Mouse (Mus musculus) liver, embryonic 15.5 days (tissue): ENCODE results near the gene Ppp1r27. TPM values are rescaled to one million over a fixed set of nuclear protein-coding genes. Genes with fewer than 3 reads are reported as not detected.
"Not testable (repeated sequence)": the region's sequence is repeated elsewhere in the genome, so short reads cannot be mapped to it uniquely, and the experiment has no call there.

ENCODE experiments used
- ATAC-seq: fragments of 200-750 bp; cut with Nextera tagmentation; 2 replicates; pipeline ENCODE4 v1.8.0; 2017; ENCODE audit warnings: moderate number of reproducible peaks, mild to moderate bottlenecking, moderate library complexity; ENCODE audit not compliant: insufficient read depth
- H3K27ac ChIP-seq: fragments of 300-500 bp; sonication (generic); replicated peaks from 2 replicates; pipeline ENCODE4 v1.5.1; 2015; ENCODE audit warnings: mild to moderate bottlenecking, inconsistent platforms
- H3K27me3 ChIP-seq: fragments of 300-500 bp; sonication (generic); 2 replicates; pipeline ENCODE4 v1.6.1; 2015; ENCODE audit warnings: mild to moderate bottlenecking, inconsistent platforms
- H3K36me3 ChIP-seq: fragments of 300-500 bp; sonication (generic); replicated peaks from 2 replicates; pipeline ENCODE4 v1.6.1; 2015; ENCODE audit warnings: moderate library complexity, mild to moderate bottlenecking, inconsistent platforms
- H3K4me1 ChIP-seq: fragments of 300-500 bp; sonication (generic); replicated peaks from 2 replicates; pipeline ENCODE4 v1.6.1; 2015; ENCODE audit warnings: inconsistent platforms
- H3K4me2 ChIP-seq: fragments of 300-500 bp; sonication (generic); 2 replicates; pipeline ENCODE4 v1.6.1; 2015; ENCODE audit warnings: moderate library complexity, mild to moderate bottlenecking, inconsistent platforms
- H3K4me3 ChIP-seq: fragments of 300-500 bp; sonication (generic); replicated peaks from 2 replicates; pipeline ENCODE4 v1.5.1; 2015; ENCODE audit warnings: mild to moderate bottlenecking, inconsistent platforms
- H3K9ac ChIP-seq: fragments of 300-500 bp; sonication (generic); 2 replicates; pipeline ENCODE4 v1.6.1; 2015; ENCODE audit warnings: moderate library complexity, mild to moderate bottlenecking, inconsistent platforms
- H3K9me3 ChIP-seq: fragments of 300-500 bp; sonication (generic); replicated peaks from 2 replicates; pipeline ENCODE4 v1.6.1; 2016; ENCODE audit warnings: inconsistent platforms
- whole genome bisulfite sequencing: fragments of 180-500 bp; shearing (Covaris S2); methylation state at CpG from one replicate; pipeline ENCODE4 v1.1.7; 2015; ENCODE audit warnings: mixed read lengths; ENCODE audit not compliant: insufficient replicate concordance; 5-methylcytosine and 5-hydroxymethylcytosine counted together
- polyA plus RNA-seq: library from polyadenylated mRNA; unstranded; fragments of >200 nt; fragmentation: Nextera tagmentation; extraction: Ambion mirVana; gene quantifications from 2 replicates; pipeline ENCODE4 v1.2.1, GENCODE M21; 2015

Ppp1r27 gene
- polyA plus RNA-seq, 1 experiment from 2014 or later = 0.38 TPM

DNA sequence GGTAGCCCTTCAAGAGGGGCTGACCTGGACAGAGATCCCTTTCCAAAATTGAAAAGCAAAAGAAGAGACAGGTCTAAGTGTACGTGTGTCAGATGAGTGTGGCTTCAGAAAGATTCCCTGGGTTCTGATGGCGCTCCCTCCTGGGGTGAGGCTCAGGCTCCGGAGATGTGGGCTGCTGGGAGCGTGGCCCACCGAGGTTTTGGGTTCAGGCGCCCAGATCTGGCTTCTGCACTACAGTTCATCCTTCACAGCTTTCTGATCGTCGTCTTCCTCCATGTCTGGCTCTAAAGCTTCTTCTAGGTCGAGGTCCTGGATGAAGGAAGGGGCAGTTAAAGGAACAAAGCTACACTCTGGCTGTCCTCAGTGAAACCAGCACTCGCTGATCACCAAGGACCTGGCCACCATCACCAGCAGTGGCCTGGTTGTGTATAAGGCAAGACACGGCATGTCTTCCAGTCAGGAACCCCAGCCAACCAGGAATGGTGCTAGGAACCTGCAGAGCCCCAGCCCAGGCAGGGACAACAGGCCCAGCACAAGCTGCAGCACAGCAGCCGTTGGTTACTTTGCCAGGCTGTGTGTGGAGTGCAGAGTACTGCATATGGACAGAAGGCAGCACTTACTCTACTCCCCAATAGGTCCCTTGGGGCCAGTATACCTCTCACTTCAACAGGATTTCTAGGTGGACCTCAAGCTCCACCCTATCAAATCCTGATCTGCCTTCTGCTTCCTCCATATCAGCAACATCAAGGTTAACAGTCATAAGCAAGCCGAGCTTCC lies 10.2 kb upstream of the Ppp1r27 start:
- Histone ChIP-seq H3K9ac (no peak overlapping the region), H3K4me2 (no peak overlapping the region), H3K9me3 (no peaks in the 10 kb centered on the region), H3K4me1 (no peaks in the 10 kb centered on the region), H3K27me3 (no peaks in the 10 kb centered on the region), H3K4me3 (no peak overlapping the region), H3K27ac (no peak overlapping the region), H3K36me3 (peaks cover 72% of the 10 kb centered on the region)
- ATAC-seq = no peak
- 84% methylated on average over 13 of the region's 13 CpGs for WGBS

DNA sequence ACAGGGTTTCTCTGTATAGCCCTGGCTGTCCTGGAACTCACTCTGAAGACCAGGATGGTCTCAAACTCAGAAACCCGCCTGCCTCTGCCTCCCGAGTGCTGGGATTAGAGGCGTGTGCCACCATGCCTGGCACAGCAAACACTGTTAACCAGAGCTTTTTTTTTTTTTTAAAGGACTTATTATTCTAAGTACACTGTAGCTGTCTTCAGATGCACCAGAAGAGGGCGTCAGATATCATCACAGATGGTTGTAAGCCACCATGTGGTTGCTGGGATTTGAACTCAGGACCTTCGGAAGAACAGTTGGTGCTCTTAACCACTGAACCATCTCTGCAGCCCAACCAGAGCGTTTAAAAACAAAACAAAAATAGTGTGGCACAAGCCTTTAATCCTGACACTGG lies 7.9 kb upstream of the Ppp1r27 start:
- 66% methylated on average over 6 of the region's 6 CpGs for WGBS
- ATAC-seq, H3K27ac ChIP-seq, H3K4me2 ChIP-seq, H3K4me3 ChIP-seq, H3K9me3 ChIP-seq, H3K27me3 ChIP-seq, H3K9ac ChIP-seq, H3K4me1 ChIP-seq: not testable (repeated sequence)
- peaks cover 49% of the 10 kb centered on the region for H3K36me3 ChIP-seq

DNA sequence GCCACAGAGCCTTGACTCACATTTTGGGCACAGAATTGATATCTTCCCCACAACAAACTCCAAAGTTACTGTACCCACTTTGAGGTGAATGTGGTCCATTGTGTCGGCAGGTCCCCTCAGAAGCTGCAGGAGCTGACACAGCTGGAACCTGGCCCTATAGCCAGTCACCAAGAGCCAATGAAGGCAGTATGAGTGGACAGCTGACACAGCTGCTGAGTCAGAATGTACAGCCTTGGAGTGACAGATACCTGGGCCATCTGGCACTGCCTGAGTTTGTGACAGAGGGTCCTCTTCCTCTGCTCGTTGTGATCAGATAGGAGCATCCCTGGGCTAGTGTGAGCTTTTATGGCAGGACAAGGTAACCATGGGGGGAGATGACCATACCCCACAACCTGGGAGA lies 4.3 kb upstream of the Ppp1r27 start:
- Histone ChIP-seq H3K4me3 (no peak overlapping the region), H3K27me3 (no peaks in the 10 kb centered on the region), H3K4me1 (peaks cover 10% of the 10 kb centered on the region), H3K9me3 (no peaks in the 10 kb centered on the region), H3K36me3 (peaks cover 13% of the 10 kb centered on the region), H3K4me2 (no peak overlapping the region), H3K27ac (no peak overlapping the region), H3K9ac (no peak overlapping the region)
- ATAC-seq = no peak; the same call in 1 of the 2 replicates
- 39% methylated on average over 2 of the region's 2 CpGs for WGBS

DNA sequence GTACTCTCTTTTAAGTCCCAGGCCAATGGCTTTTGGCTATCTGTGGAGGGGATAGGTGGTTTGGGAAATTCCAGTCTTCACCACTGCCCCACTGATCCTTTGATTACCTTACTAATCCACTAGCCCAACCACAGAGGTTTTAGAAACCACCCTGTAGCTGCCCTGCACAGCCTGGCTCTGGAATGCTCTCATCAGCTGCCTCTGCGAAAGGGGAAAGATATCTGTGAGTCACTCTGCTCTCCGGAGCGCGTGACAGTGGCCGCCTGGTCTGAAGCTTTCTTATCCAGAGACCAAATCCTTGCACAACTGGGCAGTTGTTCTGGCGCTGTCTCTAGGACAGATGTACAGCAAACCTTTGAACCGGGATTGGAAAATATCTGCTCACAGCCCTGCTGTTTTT lies 3.9 kb upstream of the Ppp1r27 start:
- Histone ChIP-seq H3K4me2 (no peak overlapping the region), H3K27ac (no peak overlapping the region), H3K9me3 (no peaks in the 10 kb centered on the region), H3K36me3 (peaks cover 9% of the 10 kb centered on the region), H3K27me3 (no peaks in the 10 kb centered on the region), H3K4me1 (peaks cover 15% of the 10 kb centered on the region), H3K9ac (no peak overlapping the region), H3K4me3 (no peak overlapping the region)
- no peak for ATAC-seq
- 56% methylated on average over 7 of the region's 7 CpGs for WGBS

DNA sequence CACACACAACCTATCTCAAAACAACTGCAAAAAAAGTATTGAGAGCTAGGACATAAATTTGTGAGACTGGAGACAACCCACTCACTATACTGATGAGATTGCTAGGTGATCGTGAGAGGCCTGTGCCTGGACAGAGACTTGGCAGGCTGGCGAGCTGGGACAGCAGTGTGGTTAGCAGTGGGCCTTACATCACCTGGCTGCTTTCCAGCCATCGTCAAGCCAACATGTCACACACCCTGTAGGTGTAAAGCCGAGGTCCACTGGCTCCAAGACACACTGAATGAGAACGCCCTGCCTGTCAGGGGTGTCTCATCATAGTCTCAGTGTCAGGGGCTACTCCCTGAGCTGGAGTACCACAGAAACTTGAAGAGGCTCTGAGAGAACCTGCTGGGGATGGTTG lies 1.8 kb upstream of the Ppp1r27 start:
- no peak overlapping the region for H3K9ac ChIP-seq
- H3K4me3 ChIP-seq = no peak overlapping the region
- peaks cover 34% of the 10 kb centered on the region for H3K4me1 ChIP-seq
- no peak overlapping the region for H3K4me2 ChIP-seq
- H3K9me3 ChIP-seq = no peaks in the 10 kb centered on the region
- H3K36me3 ChIP-seq = no peaks in the 10 kb centered on the region
- H3K27ac ChIP-seq = no peak overlapping the region
- 64% methylated on average over 5 of the region's 5 CpGs for WGBS
- no peak for ATAC-seq
- no peaks in the 10 kb centered on the region for H3K27me3 ChIP-seq

DNA sequence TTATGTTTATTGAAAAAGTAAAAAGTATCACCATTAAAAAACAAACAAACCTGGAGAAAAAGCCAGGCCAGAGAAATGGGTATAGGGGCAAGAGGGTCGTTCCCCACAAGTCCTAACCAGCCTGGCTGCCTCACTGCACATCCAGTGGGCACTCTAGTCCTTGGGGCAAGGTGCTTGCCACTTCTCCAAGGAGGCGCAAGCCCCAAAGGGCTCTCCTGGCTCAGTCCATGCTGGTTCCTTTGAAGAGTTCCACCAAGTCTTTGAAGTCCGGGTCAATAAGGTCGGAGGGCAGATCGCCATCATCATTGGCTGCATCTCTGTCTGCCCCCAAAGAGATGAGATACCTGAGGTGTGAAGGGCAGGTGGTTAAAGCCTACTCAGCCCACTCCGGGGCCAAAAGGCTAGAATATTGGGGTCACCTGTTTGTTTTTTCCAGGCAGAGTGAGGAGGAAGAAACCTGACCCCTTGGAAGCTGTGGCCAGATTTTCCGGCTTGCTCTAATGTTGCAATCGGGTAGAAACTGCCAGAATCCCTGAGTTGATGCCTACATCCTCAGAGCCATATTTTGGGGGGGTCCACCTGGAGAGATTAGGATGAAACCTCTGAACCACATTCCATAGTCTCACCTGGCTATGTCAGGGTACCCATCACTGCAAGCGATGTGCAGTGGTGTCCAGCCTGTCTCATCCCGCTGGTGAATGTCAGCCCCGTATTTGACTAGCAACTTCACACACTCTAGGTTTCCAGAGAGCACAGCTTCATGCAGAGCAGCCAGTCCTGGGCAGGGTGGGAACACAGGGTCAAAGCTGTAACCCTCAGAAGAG lies 734 bp downstream of the Ppp1r27 start:
- H3K9ac ChIP-seq = peak overlapping the region; percentile 91
- peak overlapping the region; percentile 97 for H3K4me2 ChIP-seq
- no peaks in the 10 kb centered on the region for H3K9me3 ChIP-seq
- H3K36me3 ChIP-seq = no peaks in the 10 kb centered on the region
- H3K27ac ChIP-seq = peak overlapping the region; percentile 72
- H3K27me3 ChIP-seq = no peaks in the 10 kb centered on the region
- H3K4me1 ChIP-seq = peaks cover 43% of the 10 kb centered on the region
- 62% methylated on average over 11 of the region's 11 CpGs for WGBS
- ATAC-seq = no peak
- H3K4me3 ChIP-seq = peak overlapping the region; percentile 80

DNA sequence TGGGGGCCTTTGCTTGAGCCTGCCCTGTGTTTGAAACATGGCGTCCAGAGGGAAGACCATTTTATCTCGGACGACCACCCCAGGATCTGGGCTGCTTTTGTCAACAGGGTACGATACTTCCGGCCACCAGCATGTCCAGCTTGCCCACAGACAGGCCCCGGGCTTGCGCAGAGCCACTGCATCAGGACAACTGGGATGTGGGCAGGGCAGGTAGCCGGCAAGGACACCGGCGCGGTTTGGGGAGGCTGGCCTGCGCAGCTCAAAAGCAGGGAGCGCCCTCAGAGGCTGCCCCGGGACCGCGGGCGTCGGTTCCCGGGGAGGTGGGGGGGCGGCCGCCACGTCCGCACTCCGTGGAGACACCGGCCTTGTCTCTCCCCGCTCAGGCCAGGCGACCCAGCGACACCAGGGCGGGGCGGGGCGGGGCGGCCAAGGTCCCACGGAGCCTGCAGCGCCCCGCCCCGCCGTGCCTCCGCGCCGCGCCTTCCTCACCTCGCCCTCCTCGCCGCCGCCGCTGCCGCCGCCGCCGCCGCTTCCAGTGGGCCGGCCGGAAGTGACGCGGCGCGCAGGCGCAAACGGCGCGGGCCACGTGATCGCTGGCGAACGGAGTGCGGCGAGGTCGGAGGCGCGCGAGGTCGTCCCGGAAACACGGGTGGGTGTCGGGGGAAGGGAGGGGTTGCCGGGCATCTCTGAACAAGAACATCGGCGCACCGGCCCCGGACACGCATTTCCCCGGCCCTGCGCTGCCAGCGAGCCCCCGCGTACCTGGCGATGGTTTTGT lies 1.6 kb downstream of the Ppp1r27 start, which contains the start of gene Mcrip1:
Gene Mcrip1, minus strand, starts transcription at position 560 of the 778 bp plus-strand sequence.
- H3K4me2 ChIP-seq = peak within 1 kb of the TSS; percentile 97
- peak; percentile 92 for ATAC-seq
- under 1% methylated on average over 83 of the region's 87 CpGs for WGBS
- H3K36me3 ChIP-seq = peaks cover 3% of the 10 kb centered on the region; the same call in 1 of the 2 replicates
- no peaks in the 10 kb centered on the region for H3K9me3 ChIP-seq
- H3K4me3 ChIP-seq = peak within 1 kb of the TSS; percentile 80
- peaks cover 41% of the 10 kb centered on the region for H3K4me1 ChIP-seq
- H3K27ac ChIP-seq = peak within 1 kb of the TSS; percentile 95
- peak within 1 kb of the TSS; percentile 91 for H3K9ac ChIP-seq
- H3K27me3 ChIP-seq = no peaks in the 10 kb centered on the region

DNA sequence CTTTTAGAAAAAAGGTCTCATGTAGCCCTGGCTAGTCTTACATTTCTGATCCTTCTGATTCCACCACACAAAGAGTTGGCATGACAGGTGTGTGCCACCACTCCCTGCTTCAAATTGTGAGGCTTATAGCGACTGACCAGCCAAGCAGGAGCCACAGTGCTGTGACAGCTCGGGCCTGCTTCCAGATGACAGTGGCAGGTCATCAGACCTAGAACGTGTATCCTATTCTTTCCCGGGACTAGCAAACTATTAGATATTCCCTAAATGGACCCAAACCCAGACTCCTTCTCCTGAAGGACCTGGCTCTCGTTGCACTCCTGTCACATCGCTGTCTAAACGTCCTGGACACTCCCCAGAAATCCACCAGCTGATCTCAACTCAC lies 2.2 kb downstream of the Ppp1r27 start:
- Histone ChIP-seq H3K4me3 (peak overlapping the region; percentile 80), H3K27me3 (no peaks in the 10 kb centered on the region), H3K4me1 (peaks cover 41% of the 10 kb centered on the region), H3K4me2 (peak overlapping the region; percentile 97), H3K36me3 (peaks cover 9% of the 10 kb centered on the region), H3K27ac (peak overlapping the region; percentile 95), H3K9ac (peak overlapping the region; percentile 91), H3K9me3 (no peaks in the 10 kb centered on the region)
- ATAC-seq = no peak
- WGBS = 12% methylated on average over 7 of the region's 7 CpGs

DNA sequence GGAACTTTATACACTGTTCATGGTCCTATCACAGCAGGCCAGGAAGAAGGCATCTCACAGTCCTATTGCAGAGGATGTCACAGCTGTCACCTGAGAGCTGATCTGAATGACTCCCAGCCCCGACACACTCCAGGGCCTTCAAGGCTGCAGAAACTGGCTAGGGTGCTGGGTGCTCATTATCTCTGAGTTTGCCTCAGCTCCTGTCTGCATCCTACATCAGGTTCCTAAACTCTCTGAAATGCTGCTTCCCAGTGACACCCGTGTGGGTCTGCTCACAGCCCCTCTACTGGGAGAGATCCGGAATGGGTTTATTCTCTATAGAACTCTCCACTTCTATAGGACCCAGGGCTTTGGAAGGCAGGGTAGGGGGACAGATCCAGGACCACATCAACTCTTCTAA lies 2.7 kb downstream of the Ppp1r27 start:
- Histone ChIP-seq H3K36me3 (peaks cover 14% of the 10 kb centered on the region), H3K27ac (peak overlapping the region; percentile 34), H3K4me2 (peak overlapping the region; percentile 97), H3K4me1 (peaks cover 41% of the 10 kb centered on the region), H3K4me3 (peak overlapping the region; percentile 80), H3K9ac (peak overlapping the region; percentile 91), H3K27me3 (no peaks in the 10 kb centered on the region), H3K9me3 (no peaks in the 10 kb centered on the region)
- ATAC-seq = no peak
- WGBS = 73% methylated on average over 3 of the region's 3 CpGs

DNA sequence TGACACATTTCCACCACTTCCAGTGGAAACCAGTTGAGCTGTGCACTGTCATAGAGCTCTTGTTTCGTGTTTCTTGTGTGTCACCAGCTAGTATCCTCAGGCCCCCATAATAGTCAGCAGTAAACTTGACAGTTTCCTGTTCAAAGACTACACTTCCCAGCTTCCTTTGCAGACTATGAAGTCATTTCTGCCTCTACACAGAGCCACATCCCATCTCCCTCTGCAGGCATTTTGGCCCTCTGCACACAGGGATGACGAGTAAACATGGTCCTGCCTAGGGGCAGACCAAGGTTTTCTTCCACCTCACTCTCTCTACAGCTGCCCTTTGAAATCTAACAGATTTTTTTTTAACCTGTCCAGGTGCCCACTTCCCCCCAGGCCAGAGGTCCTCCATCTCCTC lies 3.5 kb downstream of the Ppp1r27 start:
- 33% methylated on average over 2 of the region's 2 CpGs for WGBS
- H3K27ac ChIP-seq = peak overlapping the region; percentile 34; the same call in 1 of the 2 replicates
- no peaks in the 10 kb centered on the region for H3K27me3 ChIP-seq
- no peak overlapping the region for H3K4me3 ChIP-seq
- H3K4me1 ChIP-seq = peaks cover 41% of the 10 kb centered on the region
- no peaks in the 10 kb centered on the region for H3K9me3 ChIP-seq
- no peak overlapping the region; the same call in 1 of the 2 replicates for H3K4me2 ChIP-seq
- ATAC-seq = no peak
- H3K36me3 ChIP-seq = peaks cover 22% of the 10 kb centered on the region
- no peak overlapping the region for H3K9ac ChIP-seq

DNA sequence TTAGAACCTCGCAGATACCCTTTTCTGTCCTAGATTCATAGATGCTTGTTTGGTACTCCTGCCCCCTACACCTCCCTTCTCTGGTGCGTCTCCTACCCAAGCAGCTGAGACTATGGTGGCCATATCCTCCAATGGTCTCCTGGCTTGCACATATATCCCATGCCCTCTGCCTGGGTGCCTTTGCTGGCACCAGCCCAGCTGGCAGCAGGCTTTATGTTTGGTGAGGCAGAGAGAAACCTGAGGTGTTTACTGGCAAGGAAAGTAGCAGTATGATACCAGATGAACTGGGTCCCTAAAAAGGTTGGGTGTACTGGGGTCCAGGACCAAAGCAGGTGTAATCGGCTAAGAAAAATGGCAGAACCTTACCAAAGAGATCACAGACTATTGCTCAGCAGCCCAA lies 5.0 kb downstream of the Ppp1r27 start:
- no peak for ATAC-seq
- 82% methylated on average over 3 of the region's 3 CpGs for WGBS
- Histone ChIP-seq H3K36me3 (peaks cover 24% of the 10 kb centered on the region), H3K4me1 (peaks cover 41% of the 10 kb centered on the region), H3K4me2 (no peak overlapping the region), H3K4me3 (no peak overlapping the region), H3K9ac (no peak overlapping the region), H3K9me3 (no peaks in the 10 kb centered on the region), H3K27me3 (no peaks in the 10 kb centered on the region), H3K27ac (no peak overlapping the region)
